Comparison of ENCODE assay signal across 28 mouse cellular contexts in genomic region chr19:40665778-40666177, GRCm38 (mm10). TPM values are rescaled to one million over a fixed set of nuclear protein-coding genes. Genes with fewer than 3 reads are reported as not detected.
DNase-seq lines count a peak whose midpoint lies in the region; ATAC-seq and TF ChIP-seq lines count a peak whose summit lies in the region.
"Had no signal": no experiment of that assay in that cellular context is flagged by ENCODE, and none has a peak within 500 bp of the region (broad histone marks: within the 10 kb centered on the region; RNA-seq: fewer than 3 reads in every experiment).

No protein-coding gene starts in this region.

- no peak overlapping the region for H3K27ac ChIP-seq in liver, adult 2 months (replicated peaks; ENCODE audit: insufficient read depth, low read depth, low read length)
- H3K27ac ChIP-seq in hindbrain, embryonic 11.5 days (ENCODE audit: low read depth, low read length) = no peak overlapping the region
- H3K27ac ChIP-seq: embryonic facial prominence, embryonic 12.5 days; hindbrain, embryonic 12.5 days; hindbrain, postnatal 0 days; layer of hippocampus, adult 2 months; liver, embryonic 14.5 days; lung, embryonic 15.5 days; midbrain, embryonic 13.5 days; stomach, embryonic 15.5 days had no signal

- no peak for TF ChIP-seq CTCF in liver, adult 2 months (IDR thresholded peaks at IDR 0.05; ENCODE audit: low read depth, low read length)

- no peak overlapping the region for H3K4me2 ChIP-seq in hindbrain, embryonic 11.5 days (replicated peaks; ENCODE audit: low read depth, low read length)
- H3K4me2 ChIP-seq: embryonic facial prominence, embryonic 12.5 days; hindbrain, embryonic 12.5 days; lung, embryonic 15.5 days; midbrain, embryonic 13.5 days; stomach, embryonic 15.5 days had no signal

- no peaks in the 10 kb centered on the region for H3K79me2 ChIP-seq in liver, adult 2 months (ENCODE audit: control insufficient read depth, insufficient read depth, low read length)

- no peaks in the 10 kb centered on the region for H3K4me1 ChIP-seq in liver, adult 2 months (ENCODE audit: control insufficient read depth, insufficient read depth, low read length)
- H3K4me1 ChIP-seq in hindbrain, embryonic 11.5 days (replicated peaks; ENCODE audit: control insufficient read depth, insufficient read depth, low read length) = no peaks in the 10 kb centered on the region
- H3K4me1 ChIP-seq: hindbrain, embryonic 12.5 days; stomach, embryonic 15.5 days had no signal

- peak; percentile 22 for DNase-seq in liver, adult 2 months (ENCODE audit: extremely low read depth, low read depth, low spot score)
- DNase-seq in liver = no peak
- DNase-seq in CD4-positive, CD25-positive, alpha-beta regulatory T cell, adult 2 months (ENCODE audit: low read depth, low spot score) = peak; percentile 36
- peak; percentile 54 for DNase-seq in induced T-regulatory cell, adult 2 months (ENCODE audit: low read depth)
- no peak for DNase-seq in frontal cortex, postnatal 25 days (ENCODE audit: low spot score in 2 of 2)
- DNase-seq in thymus, postnatal 0 days (ENCODE audit: low spot score) = no peak
- DNase-seq in hindbrain, embryonic 11.5 days (ENCODE audit: low spot score) = no peak
- DNase-seq: adrenal gland, adult 8-10 months; cerebellum, adult 8-10 months; embryo, embryonic 11 days; kidney, postnatal 25 days; layer of hippocampus, postnatal 36 days; left cerebral cortex, postnatal 4 days; retina, postnatal 1 day; right cerebral cortex, postnatal 14 days; thymus, postnatal 14 days had no signal

- no peak for TF ChIP-seq POLR2A in liver, adult 2 months (IDR thresholded peaks at IDR 0.05; ENCODE audit: extremely low read depth, insufficient read depth, low read length)

- peak; percentile 73 for ATAC-seq in megakaryocyte progenitor cell, adult 5-6 weeks (replicated peaks; ENCODE audit: poor library complexity)
- no peak for ATAC-seq in hindbrain, embryonic 11.5 days (ENCODE audit: low FRiP score)
- ATAC-seq: forebrain, embryonic 14.5 days; hindbrain, postnatal 0 days; intestine, postnatal 0 days; midbrain, embryonic 13.5 days had no signal

- H3K9ac ChIP-seq in liver, adult 2 months (ENCODE audit: low read depth, low read length) = no peak overlapping the region
- no peak overlapping the region for H3K9ac ChIP-seq in hindbrain, embryonic 11.5 days (ENCODE audit: low read depth, low read length)
- H3K9ac ChIP-seq: embryonic facial prominence, embryonic 12.5 days; hindbrain, embryonic 12.5 days; liver, embryonic 14.5 days; lung, embryonic 15.5 days; midbrain, embryonic 13.5 days; stomach, embryonic 15.5 days had no signal

- H3K27me3 ChIP-seq in liver, adult 2 months (ENCODE audit: control insufficient read depth, insufficient read depth, low read length) = no peaks in the 10 kb centered on the region
- H3K27me3 ChIP-seq in hindbrain, embryonic 11.5 days (ENCODE audit: control insufficient read depth, insufficient read depth, low read length) = no peaks in the 10 kb centered on the region
- H3K27me3 ChIP-seq: CH12.LX; embryonic facial prominence, embryonic 12.5 days; hindbrain, embryonic 12.5 days; lung, embryonic 15.5 days; midbrain, embryonic 13.5 days; stomach, embryonic 15.5 days had no signal

- H3K4me3 ChIP-seq in liver, adult 2 months (ENCODE audit: insufficient read depth, low read depth, low read length) = no peak overlapping the region
- no peak overlapping the region for H3K4me3 ChIP-seq in hindbrain, embryonic 11.5 days (ENCODE audit: low read depth, low read length)
- H3K4me3 ChIP-seq: embryonic facial prominence, embryonic 12.5 days; hindbrain, embryonic 12.5 days; layer of hippocampus, adult 2 months; lung, embryonic 15.5 days; midbrain, embryonic 13.5 days; stomach, embryonic 15.5 days had no signal

- H3K36me3 ChIP-seq in liver, adult 2 months (ENCODE audit: control insufficient read depth, insufficient read depth, low read length) = no peaks in the 10 kb centered on the region
- H3K36me3 ChIP-seq in hindbrain, embryonic 11.5 days (ENCODE audit: control insufficient read depth, insufficient read depth, low read length) = no peaks in the 10 kb centered on the region
- H3K36me3 ChIP-seq: embryonic facial prominence, embryonic 12.5 days; hindbrain, embryonic 12.5 days; lung, embryonic 15.5 days; midbrain, embryonic 13.5 days; stomach, embryonic 15.5 days had no signal

- 87% methylated on average over 7 of the region's 7 CpGs for WGBS in liver, adult 2 months
- WGBS in hindbrain, embryonic 11.5 days = 88% methylated on average over 7 of the region's 7 CpGs

- no peaks in the 10 kb centered on the region for H3K9me3 ChIP-seq in hindbrain, embryonic 11.5 days (ENCODE audit: control insufficient read depth, low read length)
- H3K9me3 ChIP-seq: embryonic facial prominence, embryonic 12.5 days; hindbrain, embryonic 12.5 days; lung, embryonic 15.5 days; midbrain, embryonic 13.5 days; stomach, embryonic 15.5 days had no signal

RNA-seq across cellular contexts. Expression of gene Entpd1, which starts 53.6 kb away (rescaled TPM):
- total RNA-seq in liver, adult 2 months (2014; rRNA removed) = 4.6 TPM in 2 replicates
- 1.6 and 1.8 TPM in 2 replicates for polyA plus RNA-seq in liver, adult 2 months (2012; rRNA removed)
- total RNA-seq in megakaryocyte progenitor cell, adult 5-6 weeks (2015) = 6.4 and 7.9 TPM in 2 replicates
- 7.5 and 19.3 TPM in 2 replicates for total RNA-seq in megakaryocyte progenitor cell, adult 5-6 weeks (2017)
- 6.6 and 7.4 TPM in 2 replicates for polyA plus RNA-seq in thymus, postnatal 0 days (2015; fragmentation: Nextera tagmentation; extraction: Ambion mirVana)
- 8.5 and 9.4 TPM in 2 replicates for polyA plus RNA-seq in hindbrain, embryonic 11.5 days (2014; fragmentation: Nextera tagmentation; extraction: Ambion mirVana)

RNA-seq across cellular contexts. Expression of gene Tctn3, which starts 53.7 kb away (rescaled TPM):
- 0.37 and 1.1 TPM in 2 replicates for total RNA-seq in liver, adult 2 months (2014; rRNA removed)
- polyA plus RNA-seq in liver, adult 2 months (2012; rRNA removed) = 0.40 and 1.1 TPM in 2 replicates
- total RNA-seq in megakaryocyte progenitor cell, adult 5-6 weeks (2015) = 4.7 and 7.5 TPM in 2 replicates
- 5.3 and 6.6 TPM in 2 replicates for total RNA-seq in megakaryocyte progenitor cell, adult 5-6 weeks (2017)
- 4.4 and 4.5 TPM in 2 replicates for polyA plus RNA-seq in thymus, postnatal 0 days (2015; fragmentation: Nextera tagmentation; extraction: Ambion mirVana)
- 12.0 and 13.2 TPM in 2 replicates for polyA plus RNA-seq in hindbrain, embryonic 11.5 days (2014; fragmentation: Nextera tagmentation; extraction: Ambion mirVana)

Comparison
In these comparisons a context has a peak if more than half of its experiments do, and no peak if none do; other contexts are left out.
1. DNase-seq: peak in liver, adult 2 months (single experiment), CD4-positive, CD25-positive, alpha-beta regulatory T cell, adult 2 months (single experiment) and induced T-regulatory cell, adult 2 months (single experiment); none in liver (single experiment), frontal cortex, postnatal 25 days (0 of 2), thymus, postnatal 0 days (single experiment) and hindbrain, embryonic 11.5 days (single experiment).